Mouse (Mus musculus): Measurements from ENCODE around the gene Gm20388. TPM values are rescaled to one million over a fixed set of nuclear protein-coding genes. Genes with fewer than 3 reads are reported as not detected.
A peak's percentile ranks its signal among the peaks of the same experiment; 100 is the strongest.

Gm20388 gene
- total and polyA plus RNA-seq, 2 experiments from 2014 or later: 17.3 TPM; not detected in 1

- H3K27me3 ChIP-seq (ENCODE audit: control insufficient read depth, insufficient read depth, low read length): no peaks in the 10 kb centered on the region
- ATAC-seq (ENCODE audit: insufficient read depth, low read depth): no peak
- no peak overlapping the region for H3K4me2 ChIP-seq (ENCODE audit: low read depth, low read length)
- no peaks in the 10 kb centered on the region for H3K36me3 ChIP-seq (replicated peaks; ENCODE audit: control insufficient read depth, insufficient read depth, low read length)
- H3K4me1 ChIP-seq (ENCODE audit: control insufficient read depth, insufficient read depth): peaks cover 13% of the 10 kb centered on the region
- H3K9me3 ChIP-seq (replicated peaks; ENCODE audit: control insufficient read depth, low read length): no peaks in the 10 kb centered on the region
- no peak for TF ChIP-seq EP300 (IDR thresholded peaks at IDR 0.05; ENCODE audit: low read depth)
- no peak for TF ChIP-seq CTCF (IDR thresholded peaks at IDR 0.05; ENCODE audit: low read depth)
- H3K4me3 ChIP-seq (ENCODE audit: low read depth, low read length): no peak overlapping the region
- no peak overlapping the region for H3K9ac ChIP-seq (replicated peaks; ENCODE audit: low read depth, low read length)
- H3K27ac ChIP-seq (ENCODE audit: low read depth): no peak overlapping the region
- DNase-seq (ENCODE audit: low spot score): no peak
- WGBS: 64% methylated on average over 8 of the region's 8 CpGs
Measured at GRCm38 (mm10) chr8:121172567-121172966, 1261.9 kb downstream of the Gm20388 start.

- Histone ChIP-seq H3K9ac (replicated peaks; ENCODE audit: low read depth, low read length) (no peak overlapping the region), H3K4me2 (ENCODE audit: low read depth, low read length) (no peak overlapping the region), H3K4me3 (ENCODE audit: low read depth, low read length) (no peak overlapping the region), H3K27me3 (ENCODE audit: control insufficient read depth, insufficient read depth, low read length) (no peaks in the 10 kb centered on the region), H3K9me3 (replicated peaks; ENCODE audit: control insufficient read depth, low read length) (no peaks in the 10 kb centered on the region), H3K27ac (ENCODE audit: low read depth) (no peak overlapping the region), H3K4me1 (ENCODE audit: control insufficient read depth, insufficient read depth) (peaks cover 13% of the 10 kb centered on the region), H3K36me3 (replicated peaks; ENCODE audit: control insufficient read depth, insufficient read depth, low read length) (no peaks in the 10 kb centered on the region)
- WGBS: 72% methylated on average over 10 of the region's 10 CpGs
- ATAC-seq (ENCODE audit: insufficient read depth, low read depth): no peak
- no peak for DNase-seq (ENCODE audit: low spot score)
- TF ChIP-seq EP300 (IDR thresholded peaks at IDR 0.05; ENCODE audit: low read depth) (no peak), CTCF (IDR thresholded peaks at IDR 0.05; ENCODE audit: low read depth) (no peak)
Measured at GRCm38 (mm10) chr8:121174178-121174577, 1263.5 kb downstream of the Gm20388 start.

- peaks cover 13% of the 10 kb centered on the region for H3K4me1 ChIP-seq (ENCODE audit: control insufficient read depth, insufficient read depth)
- no peak overlapping the region for H3K9ac ChIP-seq (replicated peaks; ENCODE audit: low read depth, low read length)
- no peaks in the 10 kb centered on the region for H3K9me3 ChIP-seq (replicated peaks; ENCODE audit: control insufficient read depth, low read length)
- 63% methylated on average over 30 of the region's 30 CpGs for WGBS
- no peaks in the 10 kb centered on the region for H3K36me3 ChIP-seq (replicated peaks; ENCODE audit: control insufficient read depth, insufficient read depth, low read length)
- TF ChIP-seq EP300 (IDR thresholded peaks at IDR 0.05; ENCODE audit: low read depth) (no peak), CTCF (IDR thresholded peaks at IDR 0.05; ENCODE audit: low read depth) (no peak)
- no peak overlapping the region for H3K4me2 ChIP-seq (ENCODE audit: low read depth, low read length)
- no peak for ATAC-seq (ENCODE audit: insufficient read depth, low read depth)
- no peaks in the 10 kb centered on the region for H3K27me3 ChIP-seq (ENCODE audit: control insufficient read depth, insufficient read depth, low read length)
- DNase-seq (ENCODE audit: low spot score): no peak
- H3K27ac ChIP-seq (ENCODE audit: low read depth): no peak overlapping the region
- H3K4me3 ChIP-seq (ENCODE audit: low read depth, low read length): no peak overlapping the region
Measured at GRCm38 (mm10) chr8:121174721-121175539, 1264.3 kb downstream of the Gm20388 start.

- Histone ChIP-seq H3K9me3 (replicated peaks; ENCODE audit: control insufficient read depth, low read length) (no peaks in the 10 kb centered on the region), H3K27ac (ENCODE audit: low read depth) (no peak overlapping the region), H3K36me3 (replicated peaks; ENCODE audit: control insufficient read depth, insufficient read depth, low read length) (no peaks in the 10 kb centered on the region), H3K27me3 (ENCODE audit: control insufficient read depth, insufficient read depth, low read length) (no peaks in the 10 kb centered on the region), H3K4me3 (ENCODE audit: low read depth, low read length) (no peak overlapping the region), H3K9ac (replicated peaks; ENCODE audit: low read depth, low read length) (no peak overlapping the region), H3K4me1 (ENCODE audit: control insufficient read depth, insufficient read depth) (peaks cover 6% of the 10 kb centered on the region), H3K4me2 (ENCODE audit: low read depth, low read length) (no peak overlapping the region)
- WGBS: 73% methylated on average over 8 of the region's 8 CpGs
- ATAC-seq (ENCODE audit: insufficient read depth, low read depth) (no peak), DNase-seq (ENCODE audit: low spot score) (no peak)
- TF ChIP-seq EP300 (IDR thresholded peaks at IDR 0.05; ENCODE audit: low read depth) (no peak), CTCF (IDR thresholded peaks at IDR 0.05; ENCODE audit: low read depth) (no peak)
Measured at GRCm38 (mm10) chr8:121175540-121176090, 1265.0 kb downstream of the Gm20388 start.

GRCm38 (mm10) chr8:121176291-121176690, 1265.7 kb downstream of the Gm20388 start:
- Histone ChIP-seq H3K27me3 (ENCODE audit: control insufficient read depth, insufficient read depth, low read length) (no peaks in the 10 kb centered on the region), H3K4me1 (ENCODE audit: control insufficient read depth, insufficient read depth) (peaks cover 5% of the 10 kb centered on the region), H3K4me3 (ENCODE audit: low read depth, low read length) (no peak overlapping the region), H3K36me3 (replicated peaks; ENCODE audit: control insufficient read depth, insufficient read depth, low read length) (no peaks in the 10 kb centered on the region), H3K9me3 (replicated peaks; ENCODE audit: control insufficient read depth, low read length) (no peaks in the 10 kb centered on the region), H3K27ac (ENCODE audit: low read depth) (no peak overlapping the region), H3K9ac (replicated peaks; ENCODE audit: low read depth, low read length) (no peak overlapping the region), H3K4me2 (ENCODE audit: low read depth, low read length) (no peak overlapping the region)
- TF ChIP-seq EP300 (IDR thresholded peaks at IDR 0.05; ENCODE audit: low read depth) (no peak), CTCF (IDR thresholded peaks at IDR 0.05; ENCODE audit: low read depth) (no peak)
- DNase-seq (ENCODE audit: low spot score): peak; percentile 67
- ATAC-seq (ENCODE audit: insufficient read depth, low read depth): peak; percentile 39
- 24% methylated on average over 3 of the region's 3 CpGs for WGBS
